Mouse (Mus musculus) cerebellum, adult 11-12 months (tissue): Measurements from ENCODE around the gene Rcvrn.

Source experiments
- DNase-seq: peaks from one replicate; pipeline ENCODE4 v3.0.0; 2022

Gene Rcvrn

DNA sequence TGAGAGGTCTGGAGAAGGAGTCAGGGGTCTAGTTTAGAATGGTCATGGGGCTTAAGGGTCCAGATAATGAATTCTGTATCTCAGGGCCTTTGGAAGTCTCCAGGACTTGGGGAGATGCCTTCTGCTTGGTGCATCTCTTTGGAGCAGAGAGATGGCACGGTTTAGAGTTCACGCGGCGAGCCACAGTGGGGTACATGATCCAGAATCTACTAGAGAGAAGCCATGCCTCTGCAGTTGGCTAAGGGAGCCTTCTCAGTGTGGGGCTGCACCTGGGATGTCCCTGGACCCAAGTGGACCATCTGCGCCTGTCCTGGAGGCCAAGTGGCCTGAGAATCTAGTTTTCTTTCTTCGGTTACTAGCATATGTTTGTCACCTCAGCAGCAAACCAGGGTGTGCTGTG is 25.1 kb upstream of the Rcvrn start:
- peak; percentile 98 for DNase-seq

DNA sequence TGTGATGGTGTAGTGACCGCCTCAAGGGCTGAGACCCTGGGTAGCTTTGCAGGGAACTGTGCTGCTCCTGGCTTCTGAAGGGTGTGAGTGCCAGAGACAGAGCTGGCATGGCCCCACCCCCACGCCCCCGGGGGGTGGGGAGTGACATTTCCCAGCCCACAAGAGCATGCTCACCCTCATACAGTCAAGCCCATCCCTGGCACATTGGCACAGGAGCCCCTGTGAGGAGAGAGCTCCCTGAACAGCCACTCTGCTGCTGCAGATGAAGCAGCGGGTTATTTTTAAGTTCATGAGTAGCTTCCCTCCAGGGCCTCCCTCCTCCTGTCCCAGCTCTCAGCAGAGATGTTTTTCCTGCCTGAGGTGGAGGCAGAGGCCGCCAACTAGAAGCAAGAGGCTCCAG is 23.0 kb upstream of the Rcvrn start:
- peak; percentile 68 for DNase-seq

- peak; percentile 69 for DNase-seq
These were observed 19.3 kb upstream of the Rcvrn start for GRCm38 (mm10) chr11:67675562-67676540.

GRCm38 (mm10) chr11:67679300-67679699 is 15.8 kb upstream of the Rcvrn start:
- DNase-seq: peak; percentile 18

GRCm38 (mm10) chr11:67679930-67680329 is 15.2 kb upstream of the Rcvrn start:
- no peak for DNase-seq

DNA sequence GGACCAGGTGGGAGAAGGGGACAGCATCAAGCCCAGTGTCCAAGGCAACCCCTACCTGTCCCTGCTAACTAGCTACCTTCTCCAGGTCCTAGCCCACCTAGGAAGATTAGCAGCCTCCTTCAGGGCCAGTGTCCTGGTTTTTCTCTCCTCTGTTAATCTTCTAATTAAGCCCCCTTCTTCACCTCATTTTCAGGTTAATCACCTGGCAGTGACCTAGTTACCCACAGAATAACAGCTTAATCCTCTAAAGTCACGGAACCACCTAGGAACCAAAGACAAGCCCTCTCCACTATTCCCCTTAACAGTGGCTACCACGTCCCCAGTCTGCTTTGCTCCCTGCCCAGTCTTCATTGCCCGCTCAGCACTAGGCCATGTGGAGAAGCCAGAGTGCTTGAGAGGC is 13.3 kb upstream of the Rcvrn start:
- DNase-seq: no peak

GRCm38 (mm10) chr11:67686109-67686508 is 9.0 kb upstream of the Rcvrn start:
- DNase-seq: no peak

DNA sequence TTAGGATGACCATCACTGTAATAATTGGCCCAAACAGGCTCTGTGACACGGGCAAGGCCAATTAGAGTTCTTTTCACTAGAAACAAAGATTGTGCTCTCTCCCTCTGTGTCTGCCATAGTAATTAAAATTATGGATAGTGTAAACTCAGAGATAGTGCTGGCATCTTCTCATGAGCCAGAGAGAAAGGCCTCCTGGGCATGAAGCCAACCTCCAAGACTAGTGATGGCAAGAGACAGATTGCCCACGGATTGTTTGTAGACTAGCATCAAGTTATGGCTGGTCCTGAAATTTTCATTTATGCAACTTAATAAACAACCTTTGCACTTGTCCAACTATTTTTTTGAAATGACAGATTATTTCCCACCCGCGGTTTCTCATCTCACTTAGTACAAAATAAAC is 17.9 kb downstream of the Rcvrn start:
- no peak for DNase-seq

- DNase-seq: no peak
These were observed 20.3 kb downstream of the Rcvrn start for GRCm38 (mm10) chr11:67715382-67715781.

GRCm38 (mm10) chr11:67721485-67721884 is 26.4 kb downstream of the Rcvrn start:
- DNase-seq: no peak

DNA sequence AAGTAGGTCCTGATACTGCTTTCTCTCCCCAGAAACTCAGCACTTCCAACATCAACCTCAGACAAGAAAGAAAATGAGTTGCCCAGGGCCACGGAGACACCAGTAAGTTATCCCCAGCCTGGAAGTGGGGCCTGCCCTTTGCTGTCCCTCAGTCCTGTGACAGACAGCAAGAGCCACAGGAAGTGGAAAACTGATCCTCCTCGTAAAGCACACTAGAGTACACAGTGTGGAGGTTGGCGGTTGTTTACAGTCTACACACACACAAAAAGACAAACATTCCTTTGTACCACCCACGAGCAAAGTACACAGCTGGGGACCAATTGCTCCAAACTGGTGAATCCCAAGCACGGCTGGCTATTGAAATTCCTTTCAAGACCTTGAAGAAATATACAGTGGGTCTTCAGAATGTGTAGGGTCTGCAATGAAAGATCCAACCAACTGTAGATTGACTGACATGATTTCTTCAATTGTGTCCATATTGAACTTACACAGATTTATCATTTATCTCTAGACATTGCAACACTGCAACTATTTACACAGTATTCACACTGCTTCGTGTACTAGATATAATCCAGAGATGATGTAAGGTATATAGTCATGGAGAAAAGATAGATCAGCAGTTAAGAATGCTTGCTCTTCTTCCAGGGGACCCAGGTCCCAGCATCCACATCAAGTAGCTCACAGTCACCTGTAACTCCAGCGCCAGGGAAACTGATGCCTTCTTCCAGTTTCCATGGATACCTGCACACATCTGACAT is 27.5 kb downstream of the Rcvrn start:
- no peak for DNase-seq

DNA sequence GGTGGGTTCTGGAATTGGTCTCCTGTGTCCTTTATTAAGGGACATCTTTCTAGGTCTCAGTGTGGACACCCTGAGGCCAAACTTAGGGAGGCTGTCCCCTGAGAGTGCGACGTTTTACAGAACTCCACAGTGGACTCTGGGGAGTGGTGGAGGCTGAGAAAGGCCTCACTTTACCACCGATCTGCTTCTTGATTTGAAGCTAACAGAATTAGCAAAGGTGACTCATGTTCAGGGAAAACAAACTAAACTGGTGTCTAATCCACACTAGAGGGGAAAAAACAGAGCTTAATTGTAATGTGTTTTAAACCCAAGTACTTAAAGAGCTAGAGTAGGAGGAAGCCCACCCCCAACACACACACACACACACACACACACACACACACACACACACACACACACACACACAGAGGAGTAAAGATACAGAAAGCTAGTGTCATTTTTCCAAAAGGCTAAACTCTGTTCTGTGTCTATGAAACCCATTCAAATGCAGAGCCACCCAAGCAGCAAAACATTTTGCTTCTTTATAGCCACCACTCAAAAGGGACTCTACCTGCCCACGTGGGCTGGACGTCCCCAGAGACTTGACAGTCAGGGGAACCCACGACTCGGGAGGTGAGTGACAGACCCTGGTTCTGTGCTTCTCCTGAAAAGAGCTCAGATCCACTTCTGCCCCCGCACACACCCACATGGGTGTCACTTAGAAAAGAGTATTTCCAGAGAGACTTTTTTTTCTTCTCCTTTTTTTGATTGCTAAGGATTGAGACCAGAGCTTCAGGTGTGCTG is 28.3 kb downstream of the Rcvrn start:
- DNase-seq: no peak

- no peak for DNase-seq
These were observed 32.0 kb downstream of the Rcvrn start for GRCm38 (mm10) chr11:67727095-67727494.

DNA sequence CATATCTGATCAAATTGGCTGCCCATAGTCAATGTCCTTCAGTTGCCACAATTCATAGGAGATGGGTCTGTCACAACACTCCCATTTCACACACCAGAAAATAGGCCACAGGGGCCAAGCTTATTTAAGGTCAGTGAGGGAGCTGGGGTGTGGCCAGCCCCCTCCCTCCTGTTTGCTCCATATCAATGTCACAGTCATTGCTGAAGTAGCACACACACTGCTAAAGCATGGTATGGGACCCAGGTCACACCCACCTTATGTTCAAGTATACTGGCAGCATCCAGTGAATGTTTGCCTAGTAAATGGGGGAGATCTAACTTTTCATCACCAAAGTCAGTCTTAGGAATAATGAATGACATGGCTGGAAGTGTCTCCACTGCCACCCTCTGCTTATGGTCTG is 33.6 kb downstream of the Rcvrn start:
- no peak for DNase-seq

DNA sequence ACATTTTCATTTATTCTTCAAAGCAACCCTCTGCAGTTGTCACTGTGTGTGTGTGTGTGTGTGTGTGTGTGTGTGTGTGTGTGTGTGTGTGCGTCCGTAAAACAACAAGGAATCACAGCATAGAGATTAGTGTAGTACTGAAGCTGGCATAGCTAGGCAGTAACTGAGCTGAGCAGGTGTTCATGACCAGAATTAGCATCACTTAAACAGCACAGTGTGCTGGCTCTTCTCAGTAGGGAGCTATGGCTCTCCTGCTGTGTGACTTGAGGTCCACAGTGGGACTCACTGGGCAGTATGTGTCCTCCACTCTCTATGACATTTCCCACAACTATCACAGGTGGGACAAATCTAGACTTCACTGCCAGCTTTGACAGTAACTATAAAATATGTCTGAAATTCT is 35.9 kb downstream of the Rcvrn start:
- DNase-seq: no peak

DNA sequence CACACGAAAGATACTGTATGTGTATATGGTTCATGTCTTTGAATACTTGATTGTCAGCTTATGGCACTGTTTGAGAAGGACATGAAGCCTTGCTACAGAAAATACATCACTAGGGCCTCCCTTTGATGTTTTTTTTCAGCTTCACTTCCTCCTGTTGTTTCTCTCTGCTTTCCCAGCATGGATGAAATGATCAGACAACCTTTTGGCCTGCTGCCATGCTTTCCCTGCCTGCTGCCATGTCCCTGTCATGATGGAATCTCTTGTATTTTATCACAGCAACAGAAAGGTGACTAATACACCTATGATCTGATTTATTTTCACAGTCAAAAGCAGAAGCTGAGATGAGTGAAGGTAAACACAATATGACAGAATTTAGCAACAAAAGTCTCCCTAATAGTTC is 38.6 kb downstream of the Rcvrn start:
- no peak for DNase-seq

DNA sequence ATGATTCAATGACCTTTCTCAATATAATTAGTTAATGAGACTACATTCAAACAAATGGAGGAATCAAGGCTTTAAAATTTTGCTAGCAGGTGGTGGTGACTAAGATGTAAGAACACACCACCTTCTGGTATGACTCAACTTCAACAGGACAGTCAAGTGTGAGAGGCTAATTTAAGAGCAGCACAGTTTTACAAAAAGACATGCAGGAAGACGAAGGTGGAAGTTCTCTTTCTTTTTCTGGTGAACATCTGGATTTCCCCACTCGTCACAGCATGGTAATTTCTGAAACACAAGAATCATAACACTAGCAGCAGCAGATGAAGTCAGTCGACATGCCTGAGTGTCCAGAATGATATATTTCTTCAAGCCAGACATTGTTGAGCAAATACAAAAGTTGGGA is 39.5 kb downstream of the Rcvrn start:
- DNase-seq: no peak

- DNase-seq: no peak
These were observed 43.2 kb downstream of the Rcvrn start for GRCm38 (mm10) chr11:67738345-67738744.

GRCm38 (mm10) chr11:67738846-67739490 is 43.8 kb downstream of the Rcvrn start:
- no peak for DNase-seq

DNA sequence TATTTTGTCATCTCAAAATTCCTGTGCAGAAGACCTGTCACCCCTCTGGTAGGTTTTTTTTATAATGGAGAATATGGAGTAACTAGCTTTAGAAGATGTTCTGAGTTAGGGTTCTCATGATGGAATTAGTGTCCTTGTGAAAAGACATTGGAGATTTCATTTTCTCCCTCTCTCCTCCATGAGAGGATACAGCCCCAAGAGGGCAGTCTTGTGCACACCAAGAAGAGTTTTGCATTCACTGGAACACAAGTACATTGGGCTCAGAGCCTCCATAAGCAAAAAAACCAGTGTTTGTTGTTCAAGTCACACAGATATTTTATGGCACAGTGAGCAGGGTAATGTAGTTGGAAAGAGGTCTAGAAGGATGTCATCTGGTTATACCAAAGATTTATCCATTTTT is 46.4 kb downstream of the Rcvrn start:
- DNase-seq: no peak
